Mouse (Mus musculus): ENCODE data around the gene Sod2. TPM values are rescaled to one million over a fixed set of nuclear protein-coding genes. Genes with fewer than 3 reads are reported as not detected.
A peak's percentile ranks its signal among the peaks of the same experiment; 100 is the strongest.
"Not testable (repeated sequence)": the region's sequence is repeated elsewhere in the genome, so short reads cannot be mapped to it uniquely, and the experiment has no call there.

Sod2 gene
- 511 and 521 TPM in 2 replicates for polyA plus RNA-seq (2012; rRNA removed)

DNA sequence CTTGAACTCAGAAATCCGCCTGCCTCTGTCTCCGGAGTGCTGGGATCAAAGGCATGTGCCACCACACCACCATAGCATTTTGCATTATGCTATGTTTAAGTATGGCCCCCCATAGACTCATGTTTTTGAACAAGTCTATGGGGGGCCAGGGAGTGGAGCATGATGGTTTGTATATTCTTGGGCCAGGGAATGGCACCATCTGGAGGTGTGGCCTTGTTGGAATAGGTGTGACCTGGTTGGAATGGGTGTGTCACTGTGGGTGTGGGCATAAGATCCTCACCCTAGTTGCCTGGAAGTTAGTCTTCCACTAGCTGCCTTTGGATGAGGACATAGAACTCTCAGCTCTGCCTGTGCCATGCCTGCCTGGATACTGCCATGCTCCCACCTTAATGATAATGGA lies at the start of gene Sod2:
TSS of gene Sod2 (plus strand) at position 301 of the 400 bp plus-strand sequence.
- Histone ChIP-seq H3K27ac (ENCODE audit: insufficient read depth, low read depth, low read length) (peak within 1 kb of the TSS; percentile 33), H3K4me3 (ENCODE audit: low read depth, low read length) (peak within 1 kb of the TSS; percentile 78)
- H3K4me1 ChIP-seq (ENCODE audit: control insufficient read depth, insufficient read depth, insufficient read length, low read length); H3K27me3 ChIP-seq (ENCODE audit: control insufficient read depth, insufficient read depth, low read length); H3K36me3 ChIP-seq (ENCODE audit: control insufficient read depth, insufficient read depth, low read length): not testable (repeated sequence)
- WGBS = 97% methylated on average over 2 of the region's 2 CpGs

DNA sequence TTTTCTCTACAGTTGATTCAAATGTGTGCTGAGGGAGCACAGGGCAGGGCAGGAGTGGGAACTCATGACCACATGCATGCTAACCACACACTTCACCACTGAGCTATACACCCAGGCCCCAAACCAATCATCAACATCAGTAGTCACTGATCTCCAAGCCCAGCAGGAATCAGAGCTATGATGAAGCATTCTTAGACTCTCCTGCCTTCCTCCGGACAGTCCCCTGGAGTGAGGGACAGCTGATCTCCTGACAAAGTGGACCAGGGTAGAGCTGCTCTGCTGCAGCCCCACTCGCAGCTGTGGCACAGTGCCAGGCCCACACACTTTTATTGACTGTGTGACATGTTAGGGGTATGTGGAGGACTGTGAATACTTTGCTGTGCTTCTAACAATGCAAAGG lies 47.3 kb upstream of the Sod2 start:
- WGBS = 40% methylated on average over 2 of the region's 2 CpGs
- H3K27ac ChIP-seq (ENCODE audit: insufficient read depth, low read depth, low read length); H3K27me3 ChIP-seq (ENCODE audit: control insufficient read depth, insufficient read depth, low read length); H3K4me3 ChIP-seq (ENCODE audit: low read depth, low read length); H3K4me1 ChIP-seq (ENCODE audit: control insufficient read depth, insufficient read depth, insufficient read length, low read length); H3K36me3 ChIP-seq (ENCODE audit: control insufficient read depth, insufficient read depth, low read length): not testable (repeated sequence)

DNA sequence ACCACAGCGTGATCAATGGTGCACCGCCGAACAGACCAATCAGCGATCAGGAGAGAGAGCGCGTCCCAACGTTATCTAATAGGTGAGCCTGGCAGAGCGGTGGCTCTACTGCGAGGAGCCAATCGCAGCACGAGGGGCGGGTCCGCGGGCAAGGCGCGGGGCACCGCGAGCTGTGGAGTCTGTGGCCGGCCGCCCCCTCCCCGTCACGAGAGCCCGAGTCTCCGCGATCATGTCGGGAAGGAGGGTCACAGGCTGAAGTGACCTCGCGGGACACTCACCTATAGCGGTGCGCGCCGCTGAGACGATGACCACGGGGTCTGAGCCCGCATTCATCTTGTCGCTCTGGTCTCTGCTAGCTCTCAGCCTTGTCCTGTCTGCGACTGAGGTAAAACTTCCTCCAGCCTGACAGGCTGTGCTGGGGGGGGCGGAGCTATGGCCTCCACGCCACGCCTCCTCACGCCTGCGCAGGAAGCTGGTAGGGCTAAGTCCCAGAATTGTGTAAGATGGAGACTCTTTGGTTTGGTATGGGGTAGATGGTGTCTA lies 46.2 kb upstream of the Sod2 start, which contains the start of gene Acat2:
TSS of gene Acat2 (minus strand) at position 417 of the 543 bp plus-strand sequence.
- Histone ChIP-seq H3K4me1 (ENCODE audit: control insufficient read depth, insufficient read depth, insufficient read length, low read length) (peaks cover 4% of the 10 kb centered on the region; the same call in 1 of the 2 replicates), H3K36me3 (ENCODE audit: control insufficient read depth, insufficient read depth, low read length) (peaks cover 7% of the 10 kb centered on the region), H3K27me3 (ENCODE audit: control insufficient read depth, insufficient read depth, low read length) (no peaks in the 10 kb centered on the region), H3K27ac (ENCODE audit: insufficient read depth, low read depth, low read length) (peak within 1 kb of the TSS; percentile 74), H3K4me3 (ENCODE audit: low read depth, low read length) (peak within 1 kb of the TSS; percentile 85)
- no peak for TF ChIP-seq CTCF (IDR thresholded peaks at IDR 0.05; ENCODE audit: extremely low read depth, insufficient read length, insufficient replicate concordance, low read depth, low read length)
- TF ChIP-seq POLR2A (IDR thresholded peaks at IDR 0.05; ENCODE audit: low read depth, low read length) = peak; percentile 91
- under 1% methylated on average over 42 of the region's 42 CpGs for WGBS

DNA sequence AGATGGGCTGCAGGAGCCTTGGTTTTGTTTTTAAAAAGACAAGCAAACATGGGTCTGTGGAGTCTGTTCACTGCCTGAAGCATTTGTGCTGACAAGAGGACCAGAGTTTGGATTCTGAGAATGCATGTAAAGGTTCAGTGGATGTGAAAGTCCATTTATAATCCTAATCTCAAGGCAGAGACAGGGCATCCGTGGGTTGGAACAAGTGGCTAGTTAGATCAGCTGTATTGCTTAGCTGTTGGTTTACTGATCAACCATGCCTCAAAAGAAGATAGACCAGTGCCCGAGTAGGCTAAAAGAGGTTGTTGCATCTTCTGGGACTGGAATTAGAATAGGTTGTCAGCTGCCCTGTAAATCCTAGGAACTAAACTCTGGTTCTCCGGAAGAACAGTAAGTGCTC lies 43.2 kb upstream of the Sod2 start:
- H3K4me1 ChIP-seq (ENCODE audit: control insufficient read depth, insufficient read depth, insufficient read length, low read length) = peaks cover 4% of the 10 kb centered on the region; the same call in 1 of the 2 replicates
- WGBS = 59% methylated on average over 3 of the region's 3 CpGs

DNA sequence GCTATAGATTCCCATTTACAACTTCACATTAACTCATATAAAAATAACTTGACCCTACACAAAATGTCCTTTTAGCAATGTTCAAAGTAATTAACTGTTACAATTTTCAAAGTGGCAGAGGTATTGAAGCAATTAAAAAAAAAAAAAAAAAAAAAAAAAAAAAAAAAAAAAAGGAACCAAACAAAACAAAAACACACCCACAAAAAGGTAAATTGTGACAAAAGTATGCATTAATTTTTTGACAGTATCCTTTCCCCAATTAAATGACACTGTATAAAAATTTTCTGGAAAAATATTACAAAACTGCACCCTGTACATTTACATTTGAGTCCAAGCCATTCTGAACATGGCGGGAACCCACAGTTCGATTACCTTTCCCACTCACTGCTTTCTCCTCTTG lies 39.5 kb upstream of the Sod2 start:
- TF ChIP-seq POLR2A (IDR thresholded peaks at IDR 0.05; ENCODE audit: low read depth, low read length) (no peak), CTCF (IDR thresholded peaks at IDR 0.05; ENCODE audit: extremely low read depth, insufficient read length, insufficient replicate concordance, low read depth, low read length) (no peak)
- WGBS = 87% methylated on average over 2 of the region's 2 CpGs
- no peak overlapping the region for H3K4me3 ChIP-seq (ENCODE audit: low read depth, low read length)

More for the DNA sequence above, 43.2 kb upstream of the Sod2 start:
- H3K4me3 ChIP-seq (ENCODE audit: low read depth, low read length) = no peak overlapping the region
- no peak for TF ChIP-seq POLR2A (IDR thresholded peaks at IDR 0.05; ENCODE audit: low read depth, low read length)
- TF ChIP-seq CTCF (IDR thresholded peaks at IDR 0.05; ENCODE audit: extremely low read depth, insufficient read length, insufficient replicate concordance, low read depth, low read length) = no peak
- H3K27me3 ChIP-seq (ENCODE audit: control insufficient read depth, insufficient read depth, low read length) = no peaks in the 10 kb centered on the region
- H3K27ac ChIP-seq (ENCODE audit: insufficient read depth, low read depth, low read length) = no peak overlapping the region
- peaks cover 18% of the 10 kb centered on the region for H3K36me3 ChIP-seq (ENCODE audit: control insufficient read depth, insufficient read depth, low read length)

DNA sequence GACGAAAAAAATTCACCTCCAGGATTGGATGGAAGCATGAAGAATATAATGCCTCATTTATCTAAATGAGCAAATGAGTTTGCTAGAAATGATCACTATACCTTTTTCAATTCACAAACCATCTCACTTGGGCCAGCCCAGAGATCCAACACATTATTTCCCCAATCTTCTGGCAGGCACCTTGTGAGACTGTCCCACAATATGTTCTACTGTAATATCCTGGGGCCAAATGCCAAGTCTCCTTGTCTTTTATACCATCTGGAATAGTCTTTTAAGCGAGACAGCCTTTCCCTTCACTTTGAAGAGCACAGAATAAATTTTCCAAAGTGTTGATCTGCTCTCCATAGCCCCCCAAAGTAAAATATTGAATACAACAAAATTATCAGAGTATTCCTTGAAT lies 32.8 kb upstream of the Sod2 start:
- WGBS = 73% methylated on average over 2 of the region's 2 CpGs
- Histone ChIP-seq H3K27me3 (ENCODE audit: control insufficient read depth, insufficient read depth, low read length) (no peaks in the 10 kb centered on the region), H3K4me1 (ENCODE audit: control insufficient read depth, insufficient read depth, insufficient read length, low read length) (no peaks in the 10 kb centered on the region), H3K36me3 (ENCODE audit: control insufficient read depth, insufficient read depth, low read length) (peaks cover 49% of the 10 kb centered on the region), H3K4me3 (ENCODE audit: low read depth, low read length) (no peak overlapping the region), H3K27ac (ENCODE audit: insufficient read depth, low read depth, low read length) (no peak overlapping the region)
- TF ChIP-seq POLR2A (IDR thresholded peaks at IDR 0.05; ENCODE audit: low read depth, low read length) (no peak), CTCF (IDR thresholded peaks at IDR 0.05; ENCODE audit: extremely low read depth, insufficient read length, insufficient replicate concordance, low read depth, low read length) (no peak)

More for the DNA sequence above, 39.5 kb upstream of the Sod2 start:
- no peaks in the 10 kb centered on the region for H3K27me3 ChIP-seq (ENCODE audit: control insufficient read depth, insufficient read depth, low read length)
- H3K27ac ChIP-seq (ENCODE audit: insufficient read depth, low read depth, low read length) = no peak overlapping the region
- no peaks in the 10 kb centered on the region for H3K4me1 ChIP-seq (ENCODE audit: control insufficient read depth, insufficient read depth, insufficient read length, low read length)
- peaks cover 33% of the 10 kb centered on the region for H3K36me3 ChIP-seq (ENCODE audit: control insufficient read depth, insufficient read depth, low read length)

DNA sequence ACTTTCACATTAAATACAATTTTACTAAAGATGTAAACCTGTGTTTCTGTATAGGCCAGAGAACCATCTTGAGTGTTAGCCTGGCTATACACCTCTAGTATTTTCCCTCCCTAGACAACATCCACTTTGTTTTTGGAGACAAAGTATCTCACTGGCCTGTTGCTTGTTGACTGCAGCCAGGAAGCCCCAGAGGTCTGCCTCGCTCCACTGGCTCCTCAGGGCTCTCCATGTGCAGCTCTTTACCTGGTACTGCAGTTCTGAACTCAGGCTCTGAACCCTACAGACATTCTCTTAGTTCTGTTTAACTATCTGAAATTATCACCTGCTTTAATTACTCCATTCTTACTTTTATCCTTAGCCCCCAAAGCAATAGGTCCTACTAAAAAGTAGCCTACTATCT lies 28.1 kb upstream of the Sod2 start:
- H3K4me3 ChIP-seq (ENCODE audit: low read depth, low read length) = no peak overlapping the region

DNA sequence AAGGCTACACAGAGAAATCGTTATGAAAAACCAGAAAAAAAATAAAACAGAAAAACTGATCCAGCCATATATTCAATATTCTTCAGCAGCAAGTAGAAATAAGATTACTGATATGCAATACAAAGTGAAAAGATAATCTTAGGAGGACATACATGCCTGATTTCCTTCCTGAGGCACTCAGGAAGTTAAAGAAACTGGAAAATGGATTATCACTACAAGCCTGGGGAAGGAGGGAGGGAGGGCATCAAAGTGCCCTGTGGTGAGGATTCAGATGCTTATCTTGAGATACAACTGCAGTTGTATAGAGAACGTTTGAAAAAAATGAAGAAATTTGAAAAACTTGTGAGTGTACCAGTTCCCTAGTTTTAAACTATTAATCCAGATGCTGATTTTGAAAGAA lies 22.7 kb upstream of the Sod2 start:
- no peak overlapping the region for H3K27ac ChIP-seq (ENCODE audit: insufficient read depth, low read depth, low read length)
- WGBS = 53% methylated on average over 2 of the region's 2 CpGs
- no peak overlapping the region for H3K4me3 ChIP-seq (ENCODE audit: low read depth, low read length)
- no peaks in the 10 kb centered on the region for H3K4me1 ChIP-seq (ENCODE audit: control insufficient read depth, insufficient read depth, insufficient read length, low read length)
- no peak for TF ChIP-seq CTCF (IDR thresholded peaks at IDR 0.05; ENCODE audit: extremely low read depth, insufficient read length, insufficient replicate concordance, low read depth, low read length)
- TF ChIP-seq POLR2A (IDR thresholded peaks at IDR 0.05; ENCODE audit: low read depth, low read length) = no peak
- no peaks in the 10 kb centered on the region for H3K27me3 ChIP-seq (ENCODE audit: control insufficient read depth, insufficient read depth, low read length)
- H3K36me3 ChIP-seq (ENCODE audit: control insufficient read depth, insufficient read depth, low read length) = peaks cover 45% of the 10 kb centered on the region

More for the DNA sequence above, 28.1 kb upstream of the Sod2 start:
- WGBS = 95% methylated on average over 1 of the region's 1 CpGs
- no peaks in the 10 kb centered on the region for H3K27me3 ChIP-seq (ENCODE audit: control insufficient read depth, insufficient read depth, low read length)
- TF ChIP-seq POLR2A (IDR thresholded peaks at IDR 0.05; ENCODE audit: low read depth, low read length) = no peak
- no peak overlapping the region for H3K27ac ChIP-seq (ENCODE audit: insufficient read depth, low read depth, low read length)
- no peaks in the 10 kb centered on the region for H3K4me1 ChIP-seq (ENCODE audit: control insufficient read depth, insufficient read depth, insufficient read length, low read length)
- peaks cover 65% of the 10 kb centered on the region for H3K36me3 ChIP-seq (ENCODE audit: control insufficient read depth, insufficient read depth, low read length)

DNA sequence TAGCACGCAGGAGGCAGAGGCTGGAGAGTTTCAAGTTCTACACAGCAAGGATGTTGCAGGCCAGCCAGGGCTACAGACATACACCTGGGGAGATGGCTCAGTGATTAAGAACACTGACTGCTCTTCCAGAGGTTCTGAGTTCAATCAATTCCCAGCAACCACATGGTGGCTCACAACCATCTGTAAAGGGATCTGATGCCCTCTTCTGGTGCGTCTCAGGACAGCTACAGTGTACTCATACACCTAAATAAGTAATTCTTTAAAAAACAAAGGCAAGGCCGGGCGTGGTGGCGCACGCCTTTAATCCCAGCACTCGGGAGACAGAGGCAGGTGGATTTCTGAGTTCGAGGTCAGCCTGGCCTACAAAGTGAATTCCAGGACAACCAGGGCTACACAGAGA lies 18.6 kb upstream of the Sod2 start:
- H3K4me1 ChIP-seq (ENCODE audit: control insufficient read depth, insufficient read depth, insufficient read length, low read length); H3K4me3 ChIP-seq (ENCODE audit: low read depth, low read length); H3K27me3 ChIP-seq (ENCODE audit: control insufficient read depth, insufficient read depth, low read length); H3K27ac ChIP-seq (ENCODE audit: insufficient read depth, low read depth, low read length): not testable (repeated sequence)
- WGBS = 76% methylated on average over 8 of the region's 8 CpGs
- peaks cover 16% of the 10 kb centered on the region for H3K36me3 ChIP-seq (ENCODE audit: control insufficient read depth, insufficient read depth, low read length)
